Comparison of ENCODE assay signal across 18 mouse cellular contexts in the genomic region with DNA sequence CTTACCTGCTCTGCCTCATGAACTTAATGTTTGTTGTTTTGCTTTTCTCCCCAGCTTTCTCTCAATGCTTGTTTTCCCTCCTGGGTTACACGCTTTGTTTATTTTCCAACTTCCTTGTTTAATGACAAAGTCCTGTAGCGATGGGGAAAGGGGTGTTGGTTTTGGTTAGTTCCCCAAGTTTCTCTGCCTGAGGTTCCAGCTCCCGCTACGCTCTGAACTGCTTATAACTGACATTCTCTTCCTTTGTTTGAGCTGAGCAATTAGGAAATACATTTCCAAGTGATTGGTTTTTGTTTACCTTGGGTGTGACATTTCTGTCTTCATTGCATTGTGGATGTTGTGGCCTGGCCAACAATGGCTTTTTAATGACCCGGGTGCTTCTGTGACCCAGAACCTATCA. TPM values are rescaled to one million over a fixed set of nuclear protein-coding genes. Genes with fewer than 3 reads are reported as not detected.
A peak's percentile ranks its signal among the peaks of the same experiment; 100 is the strongest.
DNase-seq lines count a peak whose midpoint lies in the region; ATAC-seq lines count a peak whose summit lies in the region.
"Had no signal": no experiment of that assay in that cellular context is flagged by ENCODE, and none has a peak within 500 bp of the region (broad histone marks: within the 10 kb centered on the region; RNA-seq: fewer than 3 reads in every experiment).

No protein-coding gene starts in this region.

- peak; percentile 19 for ATAC-seq in common myeloid progenitor, adult 5-6 weeks (replicated peaks; ENCODE audit: low read depth, poor library complexity, severe bottlenecking)
- no peak for ATAC-seq in frontal cortex, adult (ENCODE audit: low TSS enrichment)
- ATAC-seq: forebrain, embryonic 14.5 days had no signal

- DNase-seq in lung, postnatal 10 days, result peak; percentile 20
- no peak for DNase-seq in lung, postnatal 14 days
- peak; percentile 21 for DNase-seq in induced T-regulatory cell, adult 2 months (ENCODE audit: low read depth)
- DNase-seq in retina, postnatal 1 day, result peak; percentile 70
- DNase-seq in kidney, adult 11 months, result no peak
- DNase-seq: adrenal gland, adult 8-10 months; adrenal gland, postnatal 36 days; cerebellum, adult 2 months; cerebellum, postnatal 10 days; embryo, embryonic 11 days; gastrocnemius, postnatal 36 days; heart, adult 18-20 months; heart, postnatal 10 days had no signal

RNA-seq across cellular contexts. Expression of gene Gtsf1l, which starts 12.9 kb away (rescaled TPM):
- not detected in 2 replicates for total RNA-seq in common myeloid progenitor, adult 5-6 weeks (2017)
- total RNA-seq: adrenal gland, adult 8-10 months; adrenal gland, postnatal 36 days; gastrocnemius, adult 8-10 months; gastrocnemius, postnatal 36 days; heart, adult 18-20 months; heart, postnatal 10 days; hematopoietic stem cell, adult 5-6 weeks had no signal

RNA-seq across cellular contexts. Expression of gene Mybl2, which starts 46.1 kb away (rescaled TPM):
- total RNA-seq in common myeloid progenitor, adult 5-6 weeks (2017), result 18.8 and 25.9 TPM in 2 replicates

Comparison
In these comparisons a context has a peak if more than half of its experiments do, and no peak if none do; other contexts are left out.
1. DNase-seq: peak in lung, postnatal 10 days (single experiment), induced T-regulatory cell, adult 2 months (single experiment) and retina, postnatal 1 day (single experiment); none in lung, postnatal 14 days (single experiment) and kidney, adult 11 months (single experiment).